Mouse (Mus musculus) testis, postnatal 10 days (tissue): ENCODE measurements around the gene Prune1.
"Not testable (repeated sequence)": the region's sequence is repeated elsewhere in the genome, so short reads cannot be mapped to it uniquely, and the experiment has no call there.

Experiments
- DNase-seq: peaks from one replicate; pipeline ENCODE4 v3.0.0; 2021; ENCODE audit warnings: low spot score

The Prune1 gene

GRCm38 (mm10) chr3:95235386-95236301 lies 46.2 kb downstream of the Prune1 start:
- no peak for DNase-seq

- DNase-seq, result no peak
These were observed 48.4 kb downstream of the Prune1 start for GRCm38 (mm10) chr3:95233303-95233980.

- DNase-seq, result no peak
These were observed 49.1 kb downstream of the Prune1 start for GRCm38 (mm10) chr3:95232771-95233170.

DNA sequence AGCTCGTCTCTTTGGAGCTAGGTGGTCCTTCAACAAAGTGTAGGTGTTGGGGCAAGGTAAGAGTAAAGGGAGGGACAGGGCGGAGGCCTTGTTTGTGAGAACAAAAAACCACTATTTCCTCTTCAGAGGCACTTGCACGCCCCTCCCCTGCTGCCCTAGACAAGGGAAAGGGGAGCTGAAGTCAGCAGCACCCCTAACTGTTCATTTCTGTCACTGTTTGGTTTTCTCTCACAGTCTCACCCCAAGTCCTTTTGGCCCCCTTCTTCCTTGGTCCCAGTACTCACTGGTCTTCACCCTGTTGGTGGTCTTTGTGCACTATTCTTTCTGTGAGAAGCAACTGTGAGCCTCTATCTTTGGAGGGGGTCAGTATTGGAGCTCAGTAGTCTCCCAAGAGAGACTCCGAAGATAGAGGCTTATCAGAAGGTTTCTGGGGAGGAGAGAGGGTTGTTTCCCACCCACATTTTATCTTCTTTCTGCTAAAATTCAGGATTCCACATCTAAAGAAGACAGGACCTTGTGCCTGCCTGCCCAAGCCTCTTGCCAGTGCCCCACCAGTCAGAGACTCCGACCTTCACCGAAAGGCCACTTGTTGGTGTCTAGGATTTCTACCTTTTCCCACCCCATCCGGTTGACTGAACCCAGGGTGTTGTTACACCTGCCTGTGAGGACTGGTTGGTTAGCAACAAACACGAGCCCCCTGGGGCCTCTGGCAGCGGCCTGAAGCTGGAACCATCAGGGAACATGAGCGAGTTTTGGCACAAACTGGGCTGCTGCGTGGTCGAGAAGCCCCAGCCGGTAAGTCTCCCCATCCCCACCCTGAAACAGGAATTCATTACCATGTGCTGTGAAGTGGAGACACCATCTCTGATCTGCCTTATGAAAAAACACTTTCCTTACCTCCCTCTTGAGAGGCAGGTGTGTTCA lies 50.3 kb downstream of the Prune1 start, which contains the start of gene Mllt11:
Gene Mllt11 (minus strand): TSS at position 874 of the 924 bp plus-strand sequence.
- DNase-seq, result no peak

DNA sequence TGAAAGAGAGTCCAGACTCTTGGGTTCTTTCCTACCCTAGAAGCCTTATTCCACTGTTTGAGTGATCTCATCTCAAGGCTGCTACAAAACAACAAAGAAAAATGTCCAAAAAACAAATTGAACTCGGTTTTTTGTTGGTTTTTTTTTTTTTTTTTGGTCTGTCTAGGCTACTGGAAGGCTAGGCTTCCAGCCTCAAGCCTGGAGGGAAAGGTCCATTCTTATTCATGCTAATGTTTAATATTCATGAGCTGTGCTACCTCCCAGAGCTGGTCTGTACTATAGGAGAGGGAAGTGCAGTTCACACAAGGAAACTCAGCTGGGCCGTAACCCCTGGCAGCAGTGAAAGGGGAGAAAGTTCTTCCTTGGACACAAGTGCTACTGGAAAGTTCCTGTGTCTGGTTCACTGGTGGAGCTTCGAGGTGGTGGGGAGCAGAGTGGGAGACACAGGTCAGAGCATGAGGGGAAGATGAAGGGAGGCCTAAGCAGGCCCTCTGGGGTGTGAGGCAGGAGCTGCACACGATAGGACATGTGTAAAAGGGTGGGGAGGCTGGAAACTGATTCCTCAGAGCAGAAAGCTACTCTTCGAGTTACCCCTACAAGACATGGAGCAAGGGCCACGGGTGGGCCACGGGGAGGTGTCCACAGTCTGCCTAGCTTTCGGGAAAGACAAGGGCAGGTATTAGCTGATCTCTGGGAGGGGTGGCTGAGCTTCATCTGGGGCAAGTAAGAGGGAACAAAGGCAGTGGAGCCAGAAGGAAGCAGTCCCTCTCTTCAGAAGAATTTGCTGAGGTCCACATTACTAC lies 51.2 kb downstream of the Prune1 start:
- DNase-seq, result no peak

DNA sequence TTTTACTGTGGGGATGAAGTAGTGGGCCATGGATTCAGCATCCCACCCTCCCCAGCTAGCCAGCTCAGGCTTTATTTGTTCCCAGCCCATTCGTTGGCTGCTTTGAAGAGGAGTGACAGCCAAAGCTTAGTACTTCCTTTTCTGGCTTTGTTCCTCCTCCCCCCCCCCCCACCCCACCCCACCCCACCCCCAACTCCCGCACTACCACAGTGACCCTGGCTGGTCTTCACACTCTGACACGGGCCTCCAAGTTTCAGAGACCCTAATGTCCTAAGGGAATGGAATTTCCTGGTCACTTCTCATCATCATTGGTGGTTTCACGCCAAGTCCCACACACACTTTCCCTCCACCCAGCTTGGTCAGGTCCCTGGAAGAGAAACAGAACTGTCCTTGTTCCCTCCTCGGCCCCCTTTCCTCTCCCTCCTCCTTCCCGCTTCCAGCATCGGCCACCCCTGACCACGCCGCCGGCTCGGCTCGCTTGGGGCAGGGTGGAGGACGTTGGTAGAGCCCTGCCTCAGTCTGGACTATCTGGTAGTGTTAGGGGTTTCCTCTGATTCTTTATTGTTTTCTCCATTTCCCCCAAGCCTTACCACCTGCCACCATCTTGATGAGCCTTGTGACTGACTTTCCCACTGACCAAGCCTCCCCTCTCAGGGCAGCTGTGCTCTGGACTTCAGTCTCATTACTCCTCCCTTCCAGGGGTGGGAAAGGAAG lies 51.9 kb downstream of the Prune1 start:
- DNase-seq, result peak; percentile 67

DNA sequence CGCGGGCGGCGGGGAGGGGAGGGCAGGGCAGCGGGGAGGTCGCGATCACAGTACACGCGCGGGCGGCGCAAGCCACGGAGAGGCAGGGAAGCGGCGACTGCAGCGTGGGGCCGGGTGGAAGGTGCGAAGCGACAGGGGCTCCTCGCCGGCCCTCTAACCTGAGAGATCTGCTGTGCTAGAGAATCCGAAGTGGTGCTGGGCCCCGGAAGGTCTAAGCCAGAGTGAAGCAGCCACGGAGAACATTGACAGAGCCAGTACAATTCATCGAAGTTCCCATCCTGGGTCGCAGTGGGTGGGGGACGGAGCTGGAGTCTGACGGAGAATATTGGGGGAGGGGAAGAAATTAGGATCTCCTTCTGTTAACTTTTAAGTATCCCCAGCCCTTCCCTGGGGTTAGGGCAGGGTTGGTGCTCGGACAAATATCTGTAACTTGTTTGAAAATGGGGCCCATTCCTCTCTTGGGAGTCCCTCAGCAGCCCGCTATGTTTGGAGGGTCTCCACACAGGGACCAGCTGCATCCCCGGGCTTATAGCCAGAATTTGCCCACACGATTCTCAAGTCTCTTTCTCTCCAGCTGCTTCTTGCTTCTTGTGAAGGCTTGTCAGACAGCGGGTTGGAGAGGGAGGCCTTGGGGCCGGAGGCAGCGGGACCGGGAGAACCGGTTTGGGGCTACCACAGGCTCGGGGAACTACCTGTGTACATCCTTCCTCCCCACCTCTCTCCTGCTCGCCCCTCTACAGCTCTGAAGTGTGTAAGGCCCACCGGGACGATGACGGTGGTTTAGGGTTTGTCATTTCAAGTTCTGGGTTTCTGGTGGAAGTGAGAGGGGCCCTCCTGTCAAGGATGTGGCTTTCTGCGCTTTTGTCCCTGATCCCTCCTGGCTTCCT lies 52.7 kb downstream of the Prune1 start:
- DNase-seq, result peak; percentile 55

GRCm38 (mm10) chr3:95228148-95228893 lies 53.6 kb downstream of the Prune1 start, which contains the start of gene Cdc42se1:
TSS of gene Cdc42se1 (plus strand) at chr3:95228732.
- peak; percentile 85 for DNase-seq

DNA sequence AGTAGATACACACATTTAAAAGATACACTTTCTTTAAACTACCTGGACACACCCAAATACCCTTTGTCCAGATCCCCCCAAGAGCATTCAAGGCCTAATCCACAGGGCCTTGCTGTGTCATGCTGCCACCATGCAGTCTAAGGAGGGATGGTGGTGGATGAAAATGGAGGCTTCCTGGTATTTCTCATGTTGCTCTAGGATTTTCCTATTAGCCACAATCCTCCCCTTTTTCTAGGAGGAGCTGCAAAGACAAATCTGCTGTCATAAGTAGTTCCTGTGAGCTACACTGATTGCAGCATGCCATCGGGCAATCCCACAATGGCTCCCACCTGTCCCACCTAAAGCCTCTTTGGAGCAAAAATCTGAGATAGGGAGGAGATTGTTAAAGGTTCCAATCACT lies 54.7 kb downstream of the Prune1 start:
- DNase-seq, result no peak

DNA sequence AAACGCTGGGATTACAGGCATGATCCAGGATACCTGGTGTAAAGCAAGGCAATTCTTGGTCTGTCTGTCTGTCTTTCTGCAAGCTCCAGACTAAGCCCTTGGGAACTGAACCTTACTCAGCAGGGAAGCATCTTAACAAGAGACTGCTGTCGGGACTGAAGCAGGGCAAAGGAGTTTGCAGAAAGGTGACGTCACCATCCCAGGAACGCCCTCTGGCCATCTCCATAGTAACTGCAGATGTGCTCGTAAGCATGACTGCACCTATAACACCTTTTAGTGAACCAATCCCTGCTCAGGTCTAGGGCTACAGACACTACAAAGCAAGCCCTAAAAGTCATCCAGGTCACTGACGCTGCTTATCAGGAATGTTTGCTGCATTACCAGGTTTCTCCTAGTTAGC lies 57.6 kb downstream of the Prune1 start:
- no peak for DNase-seq

GRCm38 (mm10) chr3:95223041-95223440 lies 58.8 kb downstream of the Prune1 start:
- no peak for DNase-seq

DNA sequence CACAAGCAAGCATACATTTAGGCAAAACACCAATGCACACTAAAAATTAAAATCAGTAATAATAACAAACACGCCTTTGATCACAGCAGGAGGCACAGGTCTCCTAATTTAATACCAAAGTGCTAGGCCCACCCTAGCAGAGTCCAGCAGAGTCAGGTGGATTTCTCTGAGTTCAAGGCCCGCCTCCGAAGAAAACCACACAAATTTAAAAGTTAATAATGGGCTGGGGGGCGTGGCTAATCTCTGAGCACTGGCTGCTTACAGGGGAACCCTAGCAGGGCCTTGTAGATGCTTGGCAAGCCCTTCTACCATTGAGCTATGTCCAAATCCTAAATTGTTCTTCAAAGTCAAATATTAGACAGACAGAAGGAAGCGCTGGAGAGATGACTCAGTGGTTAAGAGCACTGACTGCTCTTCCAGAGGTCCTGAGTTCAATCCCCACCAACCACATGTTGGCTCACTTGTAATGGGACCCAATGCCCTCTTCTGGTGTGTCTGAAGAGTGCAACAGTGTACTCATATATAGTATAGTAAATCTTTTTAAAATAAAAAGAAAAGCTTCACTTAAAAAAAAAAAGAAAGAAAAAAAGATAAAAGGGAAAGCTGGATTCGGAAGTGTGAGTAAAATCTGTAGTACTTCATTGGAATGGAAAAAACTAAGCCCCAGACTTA lies 63.3 kb downstream of the Prune1 start:
- DNase-seq, result no peak

GRCm38 (mm10) chr3:95217255-95218134 lies 64.4 kb downstream of the Prune1 start, which contains the start of gene Gabpb2:
TSS of gene Gabpb2 (minus strand) at chr3:95217916.
- DNase-seq, result peak; percentile 99

GRCm38 (mm10) chr3:95216655-95217254 lies 65.1 kb downstream of the Prune1 start:
- no peak for DNase-seq

GRCm38 (mm10) chr3:95213609-95213975 lies 68.3 kb downstream of the Prune1 start:
- no peak for DNase-seq

GRCm38 (mm10) chr3:95212889-95213608 lies 68.8 kb downstream of the Prune1 start:
- DNase-seq, result not testable (repeated sequence)
